Mouse (Mus musculus) G1E (cell line): ENCODE data around the gene Hyal2. TPM values are rescaled to one million over a fixed set of nuclear protein-coding genes. Genes with fewer than 3 reads are reported as not detected.

Experiments used
- ATAC-seq: 2 replicates; pipeline ENCODE4 v1.8.0; 2016; ENCODE audit warnings: mild to moderate bottlenecking; ENCODE audit not compliant: insufficient number of reproducible peaks, poor library complexity, low FRiP score, severe bottlenecking; ENCODE audit errors: extremely low read depth
- DNase-seq: peaks from one replicate; pipeline ENCODE4 v3.0.0; 2012; ENCODE audit warnings: low spot score
- H3K27me3 ChIP-seq: 2 replicates; pipeline ENCODE4 v1.6.1; 2012; ENCODE audit warnings: mild to moderate bottlenecking, low read length, inconsistent platforms; ENCODE audit not compliant: insufficient read depth
- H3K36me3 ChIP-seq: replicated peaks from 2 replicates; pipeline ENCODE3; 2012; ENCODE audit warnings: mild to moderate bottlenecking, inconsistent platforms
- H3K4me1 ChIP-seq: 2 replicates; pipeline ENCODE4 v1.6.1; 2012; ENCODE audit warnings: low read depth, low read length, inconsistent platforms, mixed read lengths; ENCODE audit not compliant: insufficient read depth
- H3K4me3 ChIP-seq: 2 replicates; pipeline ENCODE4 v1.5.1; 2012; ENCODE audit warnings: low read depth, mild to moderate bottlenecking, inconsistent platforms, low read length, moderate library complexity, mixed read lengths
- H3K9me3 ChIP-seq: replicated peaks from 2 replicates; pipeline ENCODE4 v1.6.1; 2012; ENCODE audit warnings: inconsistent platforms
- CTCF ChIP-seq: IDR thresholded peaks from 2 replicates; pipeline ENCODE4 v1.5.1; 2012; ENCODE audit warnings: low read depth, low read length, inconsistent platforms, mixed read lengths
- GATA1 ChIP-seq: IDR thresholded peaks from 2 replicates; pipeline ENCODE4 v1.6.1; 2012; ENCODE audit warnings: borderline replicate concordance, low read length, inconsistent platforms, mixed read lengths
- GATA2 ChIP-seq: IDR thresholded peaks from 2 replicates; pipeline ENCODE4 v1.6.1; 2012; ENCODE audit warnings: low read depth, low read length, inconsistent platforms, borderline replicate concordance
- POLR2AphosphoS5 ChIP-seq: IDR thresholded peaks from 2 replicates; pipeline ENCODE4 v1.6.1; 2012; ENCODE audit warnings: low read depth, low read length, inconsistent platforms; ENCODE audit not compliant: insufficient replicate concordance
- TAL1 ChIP-seq: conservative IDR thresholded peaks from 2 replicates; pipeline ENCODE4 v1.6.1; 2012; ENCODE audit warnings: low read depth, low read length, inconsistent platforms, mixed read lengths
- polyA plus RNA-seq: library from polyadenylated mRNA; stranded (reverse); fragments of >175 nt; gene quantifications from 2 replicates; pipeline ENCODE4 v1.2.3, GENCODE M21; 2012
- total RNA-seq, 2 experiments: library from RNA; stranded (forward) in 1 of 2; stranded (reverse) in 1 of 2; fragments of 200-1000 nt in 1 of 2; fragments of >200 nt in 1 of 2; fragmentation: Nextera tagmentation in 1 of 2; gene quantifications; 2 replicates each; pipeline ENCODE4 v1.2.3; 2014 to 2017

The Hyal2 gene
- total RNA-seq (2014; fragmentation: Nextera tagmentation) (11.7 and 16.8 TPM in 2 replicates), total RNA-seq (2017) (4.2 and 5.5 TPM in 2 replicates), polyA plus RNA-seq (28.9 and 33.9 TPM in 2 replicates)

DNA sequence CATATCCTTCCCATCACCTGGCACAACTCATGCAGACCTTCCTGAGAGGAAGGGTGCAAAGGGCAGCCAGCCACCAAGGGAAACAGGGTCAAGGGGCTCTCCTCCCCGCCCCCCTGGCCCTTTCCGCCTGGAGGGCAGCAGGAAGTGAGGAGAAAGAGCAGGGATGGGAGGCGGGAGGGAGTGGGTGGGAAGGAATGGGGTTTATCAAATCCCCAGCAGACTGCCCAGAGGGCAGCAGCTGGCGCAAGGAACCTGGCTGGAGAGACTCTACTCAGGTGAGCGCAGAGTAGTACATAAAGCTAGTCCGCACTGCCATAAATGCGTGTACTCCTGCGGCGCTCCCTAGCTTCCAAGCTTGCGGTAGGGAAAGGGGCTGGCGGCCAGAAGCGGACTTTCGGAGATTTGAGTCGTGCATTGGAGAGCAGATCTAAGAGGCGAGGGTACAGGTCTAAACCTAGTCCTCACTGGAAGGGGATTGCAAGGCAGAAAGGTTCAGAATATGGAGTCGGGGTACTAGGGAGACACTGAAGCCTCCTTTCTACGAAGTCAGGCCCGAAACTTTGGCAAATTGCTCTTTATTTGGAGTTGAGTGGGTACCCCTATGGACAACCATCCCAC, at the start of gene Hyal2:
Gene Hyal2 (plus strand): TSS at position 244 of the 618 bp plus-strand sequence.
- ATAC-seq (no peak), DNase-seq (no peak)
- H3K4me1 ChIP-seq: peaks cover 89% of the 10 kb centered on the region
- TF ChIP-seq POLR2AphosphoS5 (no peak), TAL1 (no peak), GATA1 (no peak), CTCF (no peak), GATA2 (no peak)
- H3K36me3 ChIP-seq: peaks cover 66% of the 10 kb centered on the region
- no peaks in the 10 kb centered on the region for H3K9me3 ChIP-seq
- H3K4me3 ChIP-seq: peak within 1 kb of the TSS; percentile 79
- H3K27me3 ChIP-seq: no peaks in the 10 kb centered on the region

DNA sequence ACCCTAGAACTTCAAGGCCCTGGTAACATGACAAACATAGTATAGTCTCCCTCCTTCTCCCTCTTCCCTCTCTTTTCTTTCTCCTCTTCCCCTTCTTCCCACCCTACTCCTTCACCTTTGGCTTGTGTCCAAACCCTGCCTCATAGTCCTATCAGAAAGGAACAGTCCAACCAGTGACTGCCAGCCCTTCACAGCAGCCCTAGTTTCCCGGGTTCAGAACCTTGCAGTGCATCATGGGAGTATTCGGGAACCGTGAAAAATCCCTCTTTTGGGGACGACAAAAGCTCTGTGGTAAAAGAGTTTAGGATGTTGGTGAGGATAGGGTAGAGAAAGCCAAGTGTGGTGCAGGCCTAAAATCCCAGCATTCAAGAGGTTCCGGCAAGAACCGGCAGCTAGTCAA, 47.4 kb upstream of the Hyal2 start:
- ATAC-seq (no peak), DNase-seq (no peak)
- Histone ChIP-seq H3K36me3 (no peaks in the 10 kb centered on the region), H3K4me1 (peaks cover 3% of the 10 kb centered on the region; the same call in 1 of the 2 replicates), H3K9me3 (no peaks in the 10 kb centered on the region), H3K27me3 (peaks cover 69% of the 10 kb centered on the region), H3K4me3 (no peak overlapping the region)
- no peak for TF ChIP-seq TAL1
- TF ChIP-seq CTCF: no peak
- TF ChIP-seq POLR2AphosphoS5: no peak
- no peak for TF ChIP-seq GATA2
- TF ChIP-seq GATA1: no peak

- ATAC-seq (no peak), DNase-seq (no peak)
- Histone ChIP-seq H3K9me3 (no peaks in the 10 kb centered on the region), H3K36me3 (no peaks in the 10 kb centered on the region), H3K4me3 (no peak overlapping the region), H3K27me3 (peaks cover 76% of the 10 kb centered on the region), H3K4me1 (peaks cover 3% of the 10 kb centered on the region)
- no peak for TF ChIP-seq GATA2
- TF ChIP-seq TAL1: no peak
- no peak for TF ChIP-seq CTCF
- TF ChIP-seq GATA1: no peak
- no peak for TF ChIP-seq POLR2AphosphoS5
Measured at GRCm38 (mm10) chr9:107521190-107521589, 46.6 kb upstream of the Hyal2 start.

GRCm38 (mm10) chr9:107521711-107522399, 45.9 kb upstream of the Hyal2 start:
- Histone ChIP-seq H3K4me1 (peaks cover 10% of the 10 kb centered on the region), H3K4me3 (no peak overlapping the region), H3K36me3 (no peaks in the 10 kb centered on the region), H3K27me3 (peaks cover 78% of the 10 kb centered on the region), H3K9me3 (no peaks in the 10 kb centered on the region)
- no peak for ATAC-seq
- no peak for TF ChIP-seq GATA1
- no peak for DNase-seq

GRCm38 (mm10) chr9:107522400-107522711, 45.4 kb upstream of the Hyal2 start:
- DNase-seq (no peak), ATAC-seq (no peak)
- Histone ChIP-seq H3K4me3 (no peak overlapping the region), H3K9me3 (no peaks in the 10 kb centered on the region), H3K4me1 (peaks cover 12% of the 10 kb centered on the region), H3K36me3 (no peaks in the 10 kb centered on the region), H3K27me3 (peaks cover 78% of the 10 kb centered on the region)
- TF ChIP-seq GATA2 (no peak), TAL1 (no peak), POLR2AphosphoS5 (no peak), GATA1 (no peak), CTCF (no peak)

DNA sequence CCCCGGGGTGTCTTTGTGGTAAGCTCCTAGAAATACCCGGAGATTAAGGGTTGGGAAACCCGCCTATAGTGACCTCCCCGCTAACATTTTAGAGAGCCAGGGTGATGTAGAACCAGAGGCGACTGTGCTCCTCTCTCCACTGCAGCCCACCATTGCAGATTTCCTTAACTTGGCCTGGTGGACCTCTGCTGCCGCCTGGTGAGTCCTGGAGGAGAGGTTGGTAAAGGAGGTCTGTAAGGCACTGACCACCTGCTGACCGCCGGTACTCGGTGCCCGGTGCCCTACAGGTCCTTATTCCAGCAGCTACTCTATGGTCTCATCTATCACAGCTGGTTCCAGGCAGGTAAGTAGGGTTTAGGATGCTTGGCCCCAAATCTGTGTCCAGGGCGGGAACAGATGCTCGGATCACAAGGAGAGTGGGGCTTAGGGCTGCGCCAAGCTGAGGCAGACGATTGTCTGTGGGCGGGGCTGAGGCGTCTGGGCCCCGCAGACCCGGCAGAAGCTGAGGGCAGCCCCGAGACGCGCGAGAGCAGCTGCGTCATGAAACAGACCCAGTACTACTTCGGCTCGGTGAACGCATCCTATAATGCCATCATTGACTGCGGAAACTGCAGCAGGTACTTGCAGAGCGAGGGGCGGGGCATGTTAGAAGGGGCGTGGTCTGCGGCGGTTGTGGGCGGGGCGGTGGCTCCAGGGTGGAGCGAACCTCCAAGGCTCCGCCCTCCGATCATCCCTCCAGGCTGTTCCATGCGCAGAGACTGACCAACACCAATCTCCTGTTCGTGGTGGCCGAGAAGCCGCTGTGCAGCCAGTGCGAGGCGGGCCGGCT, 41.3 kb upstream of the Hyal2 start:
- H3K9me3 ChIP-seq: no peaks in the 10 kb centered on the region
- H3K36me3 ChIP-seq: no peaks in the 10 kb centered on the region
- H3K4me1 ChIP-seq: peaks cover 9% of the 10 kb centered on the region
- ATAC-seq: no peak
- DNase-seq: no peak
- no peak for TF ChIP-seq TAL1
- peaks cover 72% of the 10 kb centered on the region for H3K27me3 ChIP-seq
- no peak overlapping the region for H3K4me3 ChIP-seq
